Mouse (Mus musculus): ENCODE results near the gene Lrrc8b.
A peak's percentile ranks its signal among the peaks of the same experiment; 100 is the strongest.

Lrrc8b gene

DNA sequence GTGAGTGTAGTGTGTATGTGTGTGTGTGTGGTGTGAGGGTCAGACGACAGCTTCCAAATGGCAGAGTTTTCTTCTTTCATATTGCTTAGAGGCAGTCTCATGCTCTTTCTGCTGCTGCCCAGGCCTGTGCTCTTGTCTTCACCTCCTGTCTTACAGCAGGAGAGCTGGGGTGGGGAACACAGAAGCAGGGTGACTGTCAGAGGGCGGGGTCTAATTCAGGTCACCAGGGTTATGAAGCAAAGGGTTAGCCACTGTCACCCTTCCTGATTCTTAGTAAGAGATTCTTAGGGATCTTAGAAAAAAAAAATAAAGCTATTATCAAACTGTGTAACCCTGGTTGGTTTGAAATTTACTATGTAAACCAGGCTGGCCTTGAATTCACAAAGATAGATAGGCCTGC lies 10.0 kb downstream of the Lrrc8b start:
- DNase-seq = no peak

GRCm38 (mm10) chr5:105427326-105427725 lies 11.8 kb downstream of the Lrrc8b start:
- DNase-seq = no peak

DNA sequence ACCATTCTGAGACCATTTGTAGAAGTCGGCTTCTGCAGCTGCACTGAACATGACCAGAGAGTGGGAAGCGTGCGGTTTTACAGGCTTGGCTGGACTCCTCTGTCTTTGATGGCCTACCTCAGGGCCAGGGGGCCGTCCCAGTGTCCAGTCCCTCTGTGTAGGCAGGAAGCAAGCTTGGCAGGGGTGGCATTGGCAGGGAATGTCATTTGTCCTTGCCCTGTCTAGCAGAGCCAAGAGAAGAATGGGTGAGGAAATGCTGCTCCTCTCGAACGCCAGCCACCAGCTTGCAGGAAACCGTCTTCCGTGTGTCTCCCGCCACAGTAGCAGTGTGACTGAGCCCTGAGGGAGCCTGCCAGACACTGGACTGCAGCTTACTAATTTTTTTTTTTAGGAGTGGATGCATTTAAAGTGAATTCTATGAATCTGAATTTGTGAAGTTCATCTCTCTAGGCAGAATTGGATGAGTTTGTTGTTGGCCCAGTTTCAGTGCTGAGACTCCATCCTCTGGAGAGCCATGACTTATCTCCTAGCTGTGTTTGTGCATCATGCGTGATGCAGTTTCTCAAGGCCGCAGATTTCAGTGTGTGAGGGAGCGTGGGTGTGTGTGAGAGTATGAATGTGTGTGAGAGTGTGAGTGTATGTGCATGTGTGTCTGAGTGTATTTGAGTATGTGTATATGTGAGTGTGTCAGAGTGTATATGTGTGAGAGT lies 12.8 kb downstream of the Lrrc8b start:
- DNase-seq = no peak

DNA sequence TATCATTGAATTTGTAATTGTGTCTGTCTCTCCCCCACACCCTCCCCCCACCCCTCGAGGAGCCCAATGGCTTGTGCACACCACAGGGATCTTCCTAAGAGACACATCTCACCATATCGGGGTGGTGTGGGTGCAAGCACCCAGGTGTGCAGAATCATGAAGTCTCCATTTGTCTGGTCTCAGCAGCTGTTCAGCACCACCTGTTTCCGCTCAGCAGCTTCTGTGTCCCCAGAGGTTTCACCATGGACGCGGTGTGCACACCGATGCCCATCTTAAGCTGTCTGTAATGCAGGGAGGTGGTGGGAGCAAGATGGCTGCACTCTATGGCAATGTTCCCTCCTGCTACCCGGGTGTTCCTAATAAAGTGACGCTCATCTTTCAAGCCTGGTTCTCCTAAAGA lies 14.6 kb downstream of the Lrrc8b start:
- DNase-seq = no peak

DNA sequence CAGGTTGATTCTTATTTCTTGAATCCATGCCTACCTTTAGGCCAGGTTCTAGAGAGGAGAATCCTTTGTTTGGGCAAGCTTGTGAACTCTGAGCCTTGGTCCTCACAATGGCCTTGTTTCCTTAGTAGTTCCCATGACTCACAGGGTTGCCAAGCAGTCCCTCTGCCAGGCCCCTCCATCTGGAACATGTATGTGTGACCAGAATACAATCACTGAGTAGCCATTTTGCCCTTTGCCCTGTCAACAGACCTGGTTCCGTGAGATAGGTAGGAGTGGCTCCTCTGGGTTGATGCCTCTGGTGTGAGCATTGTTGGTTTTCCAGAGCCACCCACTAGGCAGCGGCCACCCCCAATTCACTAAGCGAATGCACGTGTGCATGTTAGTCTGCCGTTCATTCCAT lies 24.0 kb downstream of the Lrrc8b start:
- no peak for DNase-seq

DNA sequence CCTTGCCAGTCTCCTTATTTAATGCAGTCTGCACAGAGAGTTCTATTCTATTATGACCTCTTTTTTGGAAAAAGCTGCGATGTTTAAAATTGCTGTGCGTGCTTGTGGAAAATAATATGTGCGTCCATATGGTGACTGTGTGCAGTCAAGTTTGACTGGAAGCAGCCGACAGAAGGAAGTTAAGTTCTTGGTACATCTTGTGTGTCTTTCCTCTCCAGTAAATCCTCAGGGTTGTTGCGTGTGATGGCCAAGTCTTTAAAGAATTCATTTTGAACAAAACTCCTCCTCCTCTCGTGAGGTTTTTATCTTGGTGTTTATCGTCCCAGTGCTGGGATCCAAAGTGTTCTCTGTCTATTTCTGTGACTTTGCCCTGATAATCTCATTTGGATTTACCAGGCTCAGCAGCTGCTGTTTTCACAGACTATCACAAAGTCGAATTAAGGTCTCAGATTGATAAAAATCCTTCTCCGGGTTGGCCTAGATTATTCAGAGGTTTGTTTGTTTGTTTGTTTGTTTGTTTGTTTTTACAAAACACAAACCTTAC lies 25.5 kb downstream of the Lrrc8b start:
- DNase-seq = peak; percentile 44

DNA sequence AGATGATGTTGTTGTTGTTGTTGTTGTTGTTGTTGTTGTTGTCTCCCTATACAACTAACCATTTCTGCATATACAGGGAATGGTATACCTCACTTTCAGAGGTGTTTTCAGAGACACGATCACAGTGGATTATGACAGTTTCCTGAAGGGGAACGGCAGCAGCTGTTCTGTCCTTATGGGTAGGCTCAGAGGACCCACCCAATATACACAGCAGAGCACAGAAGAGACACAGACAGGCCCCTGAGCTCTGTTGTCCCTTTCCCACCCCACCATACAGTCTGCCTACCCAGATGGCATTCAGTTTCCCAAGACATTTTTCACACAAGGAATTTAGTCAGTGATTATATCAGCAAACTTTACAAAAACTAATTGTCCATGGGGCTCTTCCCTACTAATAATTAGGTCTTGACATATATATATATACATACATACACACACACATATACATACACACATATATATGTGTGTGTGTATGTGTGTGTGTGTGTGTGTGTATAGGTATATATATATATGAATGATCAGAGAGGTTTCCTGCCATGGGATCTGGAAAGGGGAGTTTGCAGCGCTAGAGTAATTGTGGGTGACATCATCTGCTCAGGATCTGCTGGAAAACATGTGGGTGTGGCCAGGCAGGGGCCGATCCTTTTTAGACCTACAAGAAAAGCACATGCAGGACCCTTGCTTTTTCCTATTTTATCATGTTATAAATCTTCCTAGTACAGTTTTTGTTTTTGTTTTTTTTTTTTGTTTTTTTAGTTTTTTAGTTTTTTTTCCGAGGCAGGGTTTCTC lies 26.8 kb downstream of the Lrrc8b start:
- no peak for DNase-seq

DNA sequence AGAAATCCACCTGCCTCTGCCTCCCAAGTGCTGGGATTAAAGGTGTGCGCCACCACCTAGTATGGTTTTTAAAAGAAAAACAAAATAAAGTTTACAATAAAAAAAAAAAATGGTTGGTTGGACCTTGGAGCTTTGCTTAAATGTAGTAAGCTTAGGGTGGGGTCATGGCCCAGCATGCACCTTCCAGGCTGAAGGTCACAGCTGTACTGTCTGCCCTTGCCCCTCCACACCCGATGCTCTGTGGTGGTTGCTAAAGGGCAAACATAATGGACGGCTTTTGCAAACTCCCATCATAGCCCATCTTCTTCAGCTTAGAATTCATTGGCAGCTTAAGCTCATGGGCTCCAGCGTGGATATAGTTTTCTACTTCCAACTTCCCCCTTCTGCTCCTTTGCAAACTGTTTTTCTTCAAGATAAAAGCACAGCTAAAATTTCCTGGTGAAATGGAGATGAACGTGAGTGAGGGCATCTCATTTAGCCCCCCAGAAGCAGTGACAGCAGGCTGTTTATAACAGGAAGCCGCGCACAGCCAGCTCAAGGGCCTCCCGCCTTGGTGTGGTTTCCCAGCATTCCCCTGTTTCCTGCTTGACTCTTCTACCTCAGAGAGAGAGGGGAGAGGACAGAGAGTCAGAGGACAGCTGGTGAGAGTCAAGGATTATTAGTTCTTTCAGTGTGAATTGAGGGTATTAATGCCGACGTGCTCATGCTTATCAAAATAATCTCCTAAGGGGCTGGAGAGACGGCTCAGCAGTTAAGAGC lies 27.7 kb downstream of the Lrrc8b start:
- DNase-seq = no peak

- no peak for DNase-seq
Observed at GRCm38 (mm10) chr5:105445686-105446085, 30.1 kb downstream of the Lrrc8b start.

DNA sequence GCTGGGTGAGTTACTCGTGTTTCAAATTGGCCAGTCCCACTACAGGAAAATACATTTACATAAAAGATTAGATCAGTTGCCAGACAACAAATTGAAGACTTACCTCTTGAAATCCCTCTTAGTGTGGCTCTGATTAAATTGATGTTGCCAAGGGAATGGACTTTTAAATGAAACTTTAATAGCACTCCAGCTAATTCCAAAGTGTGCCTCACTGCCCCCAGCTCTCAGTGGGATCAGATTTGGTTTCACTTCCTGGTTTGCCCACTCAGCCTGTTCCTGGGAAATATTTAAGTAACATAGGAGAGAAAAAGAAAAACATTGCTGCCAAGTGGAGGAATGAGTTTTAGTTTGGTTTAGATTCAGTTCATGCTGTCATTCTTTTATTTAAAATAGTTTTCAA lies 38.5 kb downstream of the Lrrc8b start:
- no peak for DNase-seq

DNA sequence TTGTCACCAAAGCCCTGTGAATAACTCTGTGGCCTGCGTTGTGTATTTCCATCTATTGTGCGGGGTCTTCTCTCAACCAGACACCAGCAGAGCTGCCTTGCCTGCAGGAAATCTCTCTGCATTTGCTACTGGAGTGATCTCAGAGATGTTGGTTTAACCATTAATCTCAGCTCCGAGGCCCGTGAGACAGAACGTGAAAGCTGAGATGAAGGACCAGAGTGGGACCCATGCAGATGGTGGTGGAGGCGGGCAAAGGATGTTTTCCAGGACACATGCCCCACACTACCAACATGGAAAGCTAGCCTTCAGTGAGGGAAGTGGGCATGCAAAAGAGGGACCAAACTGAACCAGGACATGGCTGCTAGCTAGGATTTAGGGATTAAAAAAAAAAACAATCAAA lies 43.5 kb downstream of the Lrrc8b start:
- no peak for DNase-seq

- DNase-seq = no peak
Observed at GRCm38 (mm10) chr5:105460551-105460950, 45.0 kb downstream of the Lrrc8b start.

DNA sequence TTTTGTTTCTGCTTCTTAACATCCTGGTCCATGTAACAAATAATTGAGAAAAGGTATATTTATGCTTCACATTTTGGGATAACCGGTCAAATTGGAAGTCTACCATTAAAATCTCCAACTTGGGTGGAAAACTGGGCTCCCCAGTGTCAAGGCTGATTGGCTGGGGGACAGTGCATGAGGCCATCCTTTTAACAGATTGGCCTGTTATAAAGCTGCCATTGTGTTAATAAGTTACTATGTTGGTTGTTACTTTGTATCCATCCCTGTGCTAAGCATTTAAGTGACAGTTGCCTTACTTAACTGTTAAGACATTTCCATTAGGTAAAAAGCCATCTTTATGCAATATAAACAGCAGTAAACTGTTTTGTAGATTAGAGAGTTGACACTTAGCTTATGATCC lies 45.5 kb downstream of the Lrrc8b start:
- no peak for DNase-seq

DNA sequence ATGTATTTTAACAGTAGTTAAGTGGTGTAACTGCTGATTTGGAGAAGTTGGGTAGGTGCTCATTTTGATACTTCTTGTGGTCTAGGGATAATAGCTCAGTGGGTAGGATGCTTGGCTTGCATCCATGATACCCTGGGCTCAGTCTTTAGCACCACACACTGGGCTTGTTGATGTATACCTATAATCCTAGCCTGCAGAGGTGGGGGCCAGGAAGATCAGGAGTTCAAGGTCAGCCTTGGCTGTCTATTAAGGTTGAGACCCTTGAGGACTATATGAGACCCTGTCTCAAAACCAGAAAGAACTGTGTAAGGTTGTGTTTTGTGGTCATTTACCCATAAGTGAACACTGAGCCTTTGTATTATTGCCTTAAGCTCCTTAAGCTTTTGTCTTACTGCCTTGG lies 49.1 kb downstream of the Lrrc8b start:
- no peak for DNase-seq

DNA sequence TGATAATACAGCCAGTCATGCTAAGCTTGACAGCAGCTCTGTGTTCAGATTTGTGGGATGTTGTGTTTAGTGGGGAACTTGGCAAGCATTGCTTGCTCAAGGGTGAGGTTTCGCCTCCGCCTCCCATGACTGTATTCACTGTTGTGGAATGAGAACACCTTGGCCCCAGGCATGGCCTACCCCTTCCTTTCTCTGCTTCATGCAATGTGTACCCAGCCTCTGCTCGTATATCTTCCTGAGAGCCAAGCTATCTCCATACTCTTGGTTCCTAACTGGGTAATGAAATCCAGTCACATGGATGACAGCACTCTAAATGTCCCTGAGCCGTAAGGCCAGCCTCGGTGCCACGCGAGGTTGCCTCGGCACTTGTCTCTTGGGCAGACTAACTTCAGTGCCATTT lies 50.0 kb downstream of the Lrrc8b start:
- no peak for DNase-seq

DNA sequence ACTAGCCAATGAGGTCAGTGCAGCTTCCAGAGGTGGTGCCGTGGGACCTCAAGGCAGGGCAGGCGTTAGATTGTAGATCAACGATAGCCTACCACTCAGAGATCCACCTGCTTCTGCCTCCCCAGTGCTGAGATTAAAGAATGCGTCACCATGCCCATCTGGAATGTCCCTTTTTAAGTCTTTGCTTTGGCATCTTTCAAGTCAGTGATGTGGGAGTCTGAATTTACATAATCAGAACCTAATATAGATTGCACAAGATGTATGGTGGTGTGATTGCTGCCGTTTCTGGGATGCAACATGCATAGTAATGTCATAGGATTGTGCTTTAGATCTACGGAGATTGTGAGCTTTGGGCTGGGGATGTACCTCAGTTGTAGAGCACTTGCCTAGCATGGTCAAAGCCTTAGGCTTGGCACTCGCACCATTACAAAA lies 50.9 kb downstream of the Lrrc8b start:
- peak; percentile 66 for DNase-seq

GRCm38 (mm10) chr5:105467271-105467670 lies 51.7 kb downstream of the Lrrc8b start:
- peak; percentile 57 for DNase-seq

DNA sequence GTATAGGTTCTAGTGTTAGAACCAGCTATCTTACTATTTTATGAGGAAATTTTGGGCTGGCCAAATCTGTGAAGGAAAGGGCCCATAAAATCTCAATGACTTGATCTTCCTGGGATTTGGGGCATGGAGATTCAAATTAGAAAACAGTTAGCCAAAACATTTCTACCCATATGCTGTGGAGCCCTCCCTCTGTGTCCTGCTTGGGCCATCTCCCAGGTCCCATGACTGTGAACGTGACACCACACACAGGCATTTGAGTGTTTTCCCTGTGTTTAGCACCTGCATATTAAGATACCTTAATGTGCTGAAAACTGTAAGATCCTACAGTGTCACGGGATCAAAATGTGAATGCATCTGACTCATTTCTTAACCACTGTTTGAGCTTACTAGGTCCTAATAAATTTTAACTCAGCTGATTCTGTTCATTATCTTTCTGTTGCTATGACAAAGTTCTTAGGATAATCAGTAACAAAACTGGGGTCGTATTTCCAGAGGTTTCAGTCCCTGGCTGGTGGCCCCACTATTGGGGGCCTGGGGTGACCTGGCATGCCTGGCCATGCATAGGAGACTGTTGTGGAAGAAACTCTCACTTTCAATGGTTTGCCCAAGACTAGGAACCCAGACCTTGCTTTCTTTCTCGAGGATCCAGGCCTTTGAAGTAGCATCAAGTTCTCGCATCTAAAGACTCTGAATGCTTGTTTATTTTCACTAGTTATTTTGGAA lies 57.6 kb downstream of the Lrrc8b start:
- DNase-seq = no peak

GRCm38 (mm10) chr5:105477527-105477926 lies 62.0 kb downstream of the Lrrc8b start:
- no peak for DNase-seq

- DNase-seq = no peak
Observed at GRCm38 (mm10) chr5:105479673-105480072, 64.1 kb downstream of the Lrrc8b start.

DNA sequence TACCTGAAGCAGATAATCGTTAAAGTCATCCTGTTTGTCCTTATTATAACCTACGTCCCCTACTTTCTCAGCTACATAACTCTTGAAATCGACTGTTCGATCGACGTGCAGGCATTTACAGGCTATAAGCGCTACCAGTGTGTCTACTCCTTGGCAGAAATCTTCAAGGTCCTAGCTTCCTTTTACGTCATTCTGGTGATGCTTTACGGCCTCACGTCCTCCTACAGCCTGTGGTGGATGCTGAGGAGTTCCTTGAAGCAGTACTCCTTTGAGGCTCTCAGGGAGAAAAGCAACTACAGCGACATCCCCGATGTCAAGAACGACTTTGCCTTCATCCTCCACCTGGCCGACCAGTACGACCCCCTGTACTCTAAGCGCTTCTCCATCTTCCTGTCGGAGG lies 65.0 kb downstream of the Lrrc8b start:
- DNase-seq = no peak

GRCm38 (mm10) chr5:105483632-105484031 lies 68.1 kb downstream of the Lrrc8b start:
- DNase-seq = no peak

GRCm38 (mm10) chr5:105484247-105484646 lies 68.7 kb downstream of the Lrrc8b start:
- DNase-seq = peak; percentile 55

All from layer of hippocampus, adult 9-11 months (tissue).